Mouse (Mus musculus): Measurements from ENCODE around the gene Rhoa. TPM values are rescaled to one million over a fixed set of nuclear protein-coding genes. Genes with fewer than 3 reads are reported as not detected.
"Not testable (repeated sequence)": the region's sequence is repeated elsewhere in the genome, so short reads cannot be mapped to it uniquely, and the experiment has no call there.

Rhoa gene
- polyA plus RNA-seq, 1 experiment, result 434 TPM

DNA sequence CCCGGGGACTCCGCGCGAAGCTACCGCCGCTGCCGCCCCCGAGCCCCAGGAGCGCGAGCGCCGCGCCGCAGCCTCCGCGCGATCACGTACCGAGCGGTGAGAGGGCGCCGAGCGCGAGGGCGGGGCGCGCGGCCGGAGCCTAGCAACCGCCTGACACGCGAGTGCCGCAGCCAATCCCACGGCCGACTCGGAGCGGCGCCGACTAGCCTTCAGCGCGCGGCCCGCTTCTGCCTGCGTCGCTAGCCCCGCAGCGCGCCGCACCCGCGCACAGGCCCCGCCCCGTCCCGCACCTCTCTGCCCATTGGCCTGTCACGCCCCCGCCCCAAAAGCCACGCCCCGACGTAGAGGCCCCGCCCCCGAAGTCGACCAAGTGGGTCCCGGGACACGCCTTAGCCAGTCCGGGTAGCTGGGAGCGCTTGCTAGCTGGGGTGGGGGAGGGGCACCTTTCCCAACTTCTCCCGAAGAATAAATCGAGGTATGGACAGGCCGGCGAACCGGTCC lies 42.2 kb upstream of the Rhoa start, which contains the start of gene Dag1:
Gene Dag1, minus strand, starts transcription at position 269 of the 501 bp plus-strand sequence.
- H3K36me3 ChIP-seq (ENCODE audit: control insufficient read depth, insufficient read depth, low read length, poor library complexity, severe bottlenecking), result no peaks in the 10 kb centered on the region
- H3K4me3 ChIP-seq (ENCODE audit: low read depth, low read length), result peak within 1 kb of the TSS; percentile 73
- H3K27me3 ChIP-seq (ENCODE audit: control insufficient read depth, insufficient read depth, low read length, poor library complexity, severe bottlenecking), result no peaks in the 10 kb centered on the region
- H3K27ac ChIP-seq (ENCODE audit: insufficient read depth, low read length), result peak within 1 kb of the TSS; percentile 99
- H3K4me1 ChIP-seq (ENCODE audit: control insufficient read depth, insufficient read depth, low read length), result peaks cover 9% of the 10 kb centered on the region
- H3K9ac ChIP-seq (ENCODE audit: low read depth, poor library complexity, severe bottlenecking), result peak within 1 kb of the TSS; percentile 91
- H3K9me3 ChIP-seq (replicated peaks; ENCODE audit: control insufficient read depth, insufficient read depth, low read length, poor library complexity, severe bottlenecking), result no peaks in the 10 kb centered on the region
- TF ChIP-seq POLR2A (IDR thresholded peaks at IDR 0.05; ENCODE audit: insufficient read depth, low read length) (peak; percentile 25), CTCF (IDR thresholded peaks at IDR 0.05; ENCODE audit: low read depth, low read length) (no peak)

DNA sequence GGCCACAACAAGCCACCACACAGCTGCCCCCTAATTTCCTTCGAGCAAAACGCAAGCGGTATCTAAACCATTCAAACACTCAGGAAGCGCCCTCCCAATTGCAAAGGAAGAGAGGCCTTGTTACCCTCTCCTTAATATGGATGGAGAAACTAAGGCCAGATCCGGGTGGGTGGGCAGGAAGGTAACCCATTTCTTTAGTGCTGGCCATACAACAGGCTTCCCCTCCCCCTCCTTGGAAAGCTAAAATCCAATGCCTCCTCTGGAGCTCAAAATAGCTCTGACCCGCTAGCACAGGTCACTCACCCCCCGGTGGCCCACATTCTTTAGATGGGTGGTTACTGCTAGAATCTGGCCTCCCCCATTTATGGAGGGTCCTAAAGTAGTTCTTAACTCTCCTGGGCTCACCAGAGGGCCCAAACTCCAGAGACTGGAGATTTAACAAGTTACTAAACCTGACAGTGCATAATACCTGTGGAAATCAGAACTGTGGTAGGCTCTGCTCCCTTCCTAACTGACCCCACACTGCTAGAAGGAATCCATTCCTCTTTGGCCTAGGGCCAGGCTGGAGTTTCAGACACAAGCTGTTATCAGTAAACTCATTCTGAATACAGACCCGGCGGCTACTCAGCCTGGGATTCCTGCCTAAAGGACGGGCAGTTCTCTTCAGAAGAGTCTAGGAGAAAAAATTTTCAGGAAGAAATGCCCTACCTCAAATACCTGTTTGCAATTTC lies 41.6 kb upstream of the Rhoa start:
- Histone ChIP-seq H3K27me3 (ENCODE audit: control insufficient read depth, insufficient read depth, low read length, poor library complexity, severe bottlenecking) (no peaks in the 10 kb centered on the region), H3K4me1 (ENCODE audit: control insufficient read depth, insufficient read depth, low read length) (peaks cover 10% of the 10 kb centered on the region), H3K36me3 (ENCODE audit: control insufficient read depth, insufficient read depth, low read length, poor library complexity, severe bottlenecking) (no peaks in the 10 kb centered on the region), H3K9ac (ENCODE audit: low read depth, poor library complexity, severe bottlenecking) (peak overlapping the region; percentile 52), H3K4me3 (ENCODE audit: low read depth, low read length) (peak overlapping the region; percentile 61), H3K9me3 (replicated peaks; ENCODE audit: control insufficient read depth, insufficient read depth, low read length, poor library complexity, severe bottlenecking) (no peaks in the 10 kb centered on the region), H3K27ac (ENCODE audit: insufficient read depth, low read length) (peak overlapping the region; percentile 99)
- TF ChIP-seq POLR2A (IDR thresholded peaks at IDR 0.05; ENCODE audit: insufficient read depth, low read length) (no peak), EP300 (IDR thresholded peaks at IDR 0.05; ENCODE audit: insufficient read depth, low read depth, low read length) (peak; percentile 47)

DNA sequence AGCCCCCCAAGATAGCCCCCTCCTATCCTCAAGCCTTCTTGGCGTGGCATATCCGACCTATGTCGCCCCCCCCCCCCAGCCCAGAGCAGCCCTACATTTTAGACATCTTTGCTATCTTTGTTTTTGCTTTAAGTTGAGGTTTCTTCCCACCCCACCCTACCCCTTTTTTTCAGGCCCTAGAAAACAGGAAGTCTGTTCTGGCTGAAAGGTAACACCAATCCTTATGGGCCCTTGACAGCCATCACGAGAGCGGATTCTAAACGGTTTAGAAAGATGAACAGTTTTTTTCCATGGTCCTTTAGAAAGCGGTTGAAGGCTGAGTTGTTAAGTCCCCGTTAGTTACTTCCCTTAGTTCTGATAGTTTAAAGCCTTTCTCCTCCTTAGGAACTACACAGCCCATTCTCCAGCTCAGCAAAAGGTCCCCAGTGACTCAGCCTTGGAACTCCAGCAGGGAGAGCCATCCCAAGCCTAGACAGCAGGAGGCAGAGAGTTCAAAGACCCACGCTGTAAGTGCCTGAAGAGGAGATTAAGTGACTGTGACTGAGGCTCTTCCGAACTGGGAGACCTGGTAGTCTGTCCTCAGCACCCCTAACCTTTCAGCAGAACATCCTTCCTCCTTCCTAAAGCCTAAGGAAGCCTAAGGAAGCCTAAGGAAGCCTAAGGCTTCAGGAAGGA lies 39.5 kb upstream of the Rhoa start:
- Histone ChIP-seq H3K27ac (ENCODE audit: insufficient read depth, low read length) (peak overlapping the region; percentile 99), H3K4me1 (ENCODE audit: control insufficient read depth, insufficient read depth, low read length) (peaks cover 6% of the 10 kb centered on the region), H3K9me3 (replicated peaks; ENCODE audit: control insufficient read depth, insufficient read depth, low read length, poor library complexity, severe bottlenecking) (no peaks in the 10 kb centered on the region), H3K27me3 (ENCODE audit: control insufficient read depth, insufficient read depth, low read length, poor library complexity, severe bottlenecking) (no peaks in the 10 kb centered on the region), H3K36me3 (ENCODE audit: control insufficient read depth, insufficient read depth, low read length, poor library complexity, severe bottlenecking) (no peaks in the 10 kb centered on the region), H3K4me3 (ENCODE audit: low read depth, low read length) (no peak overlapping the region), H3K9ac (ENCODE audit: low read depth, poor library complexity, severe bottlenecking) (peak overlapping the region; percentile 52)
- TF ChIP-seq POLR2A (IDR thresholded peaks at IDR 0.05; ENCODE audit: insufficient read depth, low read length), result no peak
- no peak for TF ChIP-seq CTCF (IDR thresholded peaks at IDR 0.05; ENCODE audit: low read depth, low read length)
- no peak for TF ChIP-seq EP300 (IDR thresholded peaks at IDR 0.05; ENCODE audit: insufficient read depth, low read depth, low read length)

DNA sequence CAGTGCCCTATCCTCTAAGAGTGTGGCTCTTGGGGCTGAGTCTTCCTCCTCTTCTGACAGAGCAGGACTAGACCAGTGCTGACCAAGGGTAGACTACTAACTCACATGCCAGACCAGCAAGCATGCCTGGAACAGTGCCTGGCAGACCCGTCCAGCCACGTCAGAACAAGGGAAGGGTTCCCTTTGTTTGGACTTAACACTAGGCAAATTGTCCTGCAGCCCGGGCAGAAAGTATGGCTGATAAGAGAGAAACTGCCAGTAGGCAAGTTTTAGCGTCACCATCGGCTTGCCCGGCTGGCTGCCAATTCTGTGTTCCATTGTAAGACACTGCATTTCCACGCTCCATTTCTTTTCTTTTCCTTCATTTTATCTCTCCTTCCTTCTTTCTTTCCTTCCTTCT lies 38.2 kb upstream of the Rhoa start:
- no peak for TF ChIP-seq CTCF (IDR thresholded peaks at IDR 0.05; ENCODE audit: low read depth, low read length)
- H3K9ac ChIP-seq (ENCODE audit: low read depth, poor library complexity, severe bottlenecking), result no peak overlapping the region
- peak overlapping the region; percentile 65 for H3K27ac ChIP-seq (ENCODE audit: insufficient read depth, low read length)
- H3K4me1 ChIP-seq (ENCODE audit: control insufficient read depth, insufficient read depth, low read length), result peaks cover 4% of the 10 kb centered on the region
- no peaks in the 10 kb centered on the region for H3K36me3 ChIP-seq (ENCODE audit: control insufficient read depth, insufficient read depth, low read length, poor library complexity, severe bottlenecking)
- H3K4me3 ChIP-seq (ENCODE audit: low read depth, low read length), result no peak overlapping the region
- no peaks in the 10 kb centered on the region for H3K9me3 ChIP-seq (replicated peaks; ENCODE audit: control insufficient read depth, insufficient read depth, low read length, poor library complexity, severe bottlenecking)
- no peaks in the 10 kb centered on the region for H3K27me3 ChIP-seq (ENCODE audit: control insufficient read depth, insufficient read depth, low read length, poor library complexity, severe bottlenecking)

DNA sequence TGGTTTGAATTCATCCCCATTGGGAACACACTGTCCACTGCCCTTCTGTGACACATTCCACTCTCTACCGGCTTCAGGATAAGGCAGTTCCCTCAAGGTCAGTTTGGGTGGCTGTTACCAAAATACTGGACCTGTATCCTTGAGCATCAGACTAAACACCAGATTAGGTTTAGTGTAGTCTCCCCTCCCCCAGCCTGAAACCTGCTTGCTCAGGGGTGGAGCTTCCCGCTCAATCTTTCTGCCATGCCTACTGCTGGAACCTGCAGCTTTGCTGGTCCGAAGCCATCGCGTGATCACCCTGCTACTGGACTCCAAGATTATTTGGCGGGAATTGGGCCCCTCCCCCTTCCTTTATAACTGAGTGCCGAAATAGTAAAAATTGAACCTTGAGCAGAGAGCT lies 37.2 kb upstream of the Rhoa start:
- H3K9me3 ChIP-seq (replicated peaks; ENCODE audit: control insufficient read depth, insufficient read depth, low read length, poor library complexity, severe bottlenecking); H3K9ac ChIP-seq (ENCODE audit: low read depth, poor library complexity, severe bottlenecking); H3K27me3 ChIP-seq (ENCODE audit: control insufficient read depth, insufficient read depth, low read length, poor library complexity, severe bottlenecking); H3K36me3 ChIP-seq (ENCODE audit: control insufficient read depth, insufficient read depth, low read length, poor library complexity, severe bottlenecking); H3K27ac ChIP-seq (ENCODE audit: insufficient read depth, low read length); H3K4me3 ChIP-seq (ENCODE audit: low read depth, low read length); H3K4me1 ChIP-seq (ENCODE audit: control insufficient read depth, insufficient read depth, low read length): not testable (repeated sequence)

DNA sequence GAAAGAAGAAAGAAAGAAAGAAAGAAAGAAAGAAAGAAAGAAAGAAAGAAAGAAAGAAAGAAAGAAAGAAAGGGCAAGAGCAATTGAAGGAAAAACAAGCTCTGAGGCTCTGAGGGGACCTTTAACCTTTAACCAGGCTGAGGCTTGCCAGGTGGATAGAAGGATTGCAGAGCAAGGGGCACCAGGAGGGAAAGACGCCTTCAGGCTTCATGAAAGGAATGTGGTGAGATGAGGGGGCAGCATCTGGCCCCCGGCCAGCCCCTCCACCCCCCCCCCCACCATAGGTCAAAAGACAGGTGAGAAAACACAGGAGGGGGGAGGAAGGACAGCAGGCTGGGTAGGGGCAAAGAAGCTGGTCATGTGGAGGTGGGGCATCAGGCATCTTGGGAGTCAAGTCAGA lies 34.0 kb upstream of the Rhoa start:
- H3K9ac ChIP-seq (ENCODE audit: low read depth, poor library complexity, severe bottlenecking), result no peak overlapping the region
- no peak overlapping the region for H3K4me3 ChIP-seq (ENCODE audit: low read depth, low read length)
- no peaks in the 10 kb centered on the region for H3K36me3 ChIP-seq (ENCODE audit: control insufficient read depth, insufficient read depth, low read length, poor library complexity, severe bottlenecking)
- no peaks in the 10 kb centered on the region for H3K9me3 ChIP-seq (replicated peaks; ENCODE audit: control insufficient read depth, insufficient read depth, low read length, poor library complexity, severe bottlenecking)
- TF ChIP-seq EP300 (IDR thresholded peaks at IDR 0.05; ENCODE audit: insufficient read depth, low read depth, low read length), result no peak
- no peaks in the 10 kb centered on the region for H3K27me3 ChIP-seq (ENCODE audit: control insufficient read depth, insufficient read depth, low read length, poor library complexity, severe bottlenecking)
- H3K4me1 ChIP-seq (ENCODE audit: control insufficient read depth, insufficient read depth, low read length), result peaks cover 11% of the 10 kb centered on the region
- H3K27ac ChIP-seq (ENCODE audit: insufficient read depth, low read length), result no peak overlapping the region

Data from ES-Bruce4 (cell line).